Mouse (Mus musculus) cerebellum, adult 2 months (tissue): ENCODE results near the gene Ddx23.

Experiments used
- CTCF ChIP-seq: fragments of 200-500 bp; IDR thresholded peaks from 2 replicates; pipeline ENCODE4 v1.5.1; 2011; ENCODE audit warnings: low read depth, mild to moderate bottlenecking, control low read depth, low read length, moderate library complexity, borderline replicate concordance; ENCODE audit not compliant: insufficient read depth
- POLR2A ChIP-seq: fragments of 200-500 bp; IDR thresholded peaks from 2 replicates; pipeline ENCODE4 v1.6.1; 2011; ENCODE audit warnings: low read length, control low read depth, borderline replicate concordance; ENCODE audit not compliant: insufficient read depth

- TF ChIP-seq CTCF (no peak), POLR2A (no peak)
Observed at GRCm38 (mm10) chr15:98696216-98696615, 33.5 kb upstream of the Ddx23 start.
